Mouse (Mus musculus) left cerebral cortex, postnatal 10 days (tissue): ENCODE measurements around the gene Adm2. TPM values are rescaled to one million over a fixed set of nuclear protein-coding genes. Genes with fewer than 3 reads are reported as not detected.

Experiments used
- DNase-seq, 2 experiments: peaks; one replicate each; pipeline ENCODE4 v3.0.0; 2021 to 2022; ENCODE audit warnings: low spot score in 2 of 2, mixed read lengths in 1 of 2; ENCODE audit errors: extremely low spot score in 1 of 2
- intact Hi-C: fragments of 180-260 bp; cut with DNase I; formaldehyde crosslinking; loops from one replicate; pipeline ENCODE4 v1.15.1; 2025
- total RNA-seq, 2 experiments: library from RNA; stranded (reverse); gene quantifications; 2 replicates each; pipeline ENCODE4 v1.2.3; 2021

The Adm2 gene
- total RNA-seq: not detected

GRCm38 (mm10) chr15:89322670-89323522, at the start of gene Adm2:
Adm2 (plus strand) TSS chr15:89322720.
- no peak for DNase-seq
- intact Hi-C loops: no loop called here

- DNase-seq: no peak
- intact Hi-C loops: no loop called here
Observed at GRCm38 (mm10) chr15:89275497-89275896, 47.0 kb upstream of the Adm2 start.

GRCm38 (mm10) chr15:89277366-89277765, 45.2 kb upstream of the Adm2 start:
- intact Hi-C loops: no loop called here

GRCm38 (mm10) chr15:89282546-89282945, 40.0 kb upstream of the Adm2 start:
- no peak for DNase-seq
- intact Hi-C loops: no loop called here

More at GRCm38 (mm10) chr15:89277366-89277765, 45.2 kb upstream of the Adm2 start:
- no peak for DNase-seq

GRCm38 (mm10) chr15:89284094-89284493, 38.4 kb upstream of the Adm2 start:
- intact Hi-C loops: no loop called here
- no peak for DNase-seq

- intact Hi-C loops: no loop called here
- no peak for DNase-seq
Observed at GRCm38 (mm10) chr15:89285004-89285403, 37.5 kb upstream of the Adm2 start.

GRCm38 (mm10) chr15:89285478-89285877, 37.0 kb upstream of the Adm2 start:
- no peak for DNase-seq
- intact Hi-C loops: no loop called here

- no peak for DNase-seq
- intact Hi-C loops: no loop called here
Observed at GRCm38 (mm10) chr15:89286114-89286513, 36.4 kb upstream of the Adm2 start.

- DNase-seq: no peak
- intact Hi-C loops: no loop called here
Observed at GRCm38 (mm10) chr15:89286582-89286981, 35.9 kb upstream of the Adm2 start.

- DNase-seq: no peak
- intact Hi-C loops: no loop called here
Observed at GRCm38 (mm10) chr15:89288227-89288767, 34.2 kb upstream of the Adm2 start.

GRCm38 (mm10) chr15:89289455-89289854, 33.1 kb upstream of the Adm2 start:
- no peak for DNase-seq
- intact Hi-C loops: no loop called here

- intact Hi-C loops: no loop called here
Observed at GRCm38 (mm10) chr15:89291521-89291920, 31.0 kb upstream of the Adm2 start.

GRCm38 (mm10) chr15:89292795-89293194, 29.7 kb upstream of the Adm2 start:
- intact Hi-C loops: no loop called here
- DNase-seq: no peak

More at GRCm38 (mm10) chr15:89291521-89291920, 31.0 kb upstream of the Adm2 start:
- DNase-seq: no peak

GRCm38 (mm10) chr15:89293778-89294177, 28.7 kb upstream of the Adm2 start:
- intact Hi-C loops: no loop called here
- DNase-seq: no peak

GRCm38 (mm10) chr15:89295580-89296165, 26.8 kb upstream of the Adm2 start:
- DNase-seq: no peak
- intact Hi-C loops: no loop called here

GRCm38 (mm10) chr15:89296465-89296864, 26.1 kb upstream of the Adm2 start:
- no peak for DNase-seq
- intact Hi-C loops: no loop called here

GRCm38 (mm10) chr15:89297695-89298094, 24.8 kb upstream of the Adm2 start:
- intact Hi-C loops: no loop called here

GRCm38 (mm10) chr15:89300180-89300579, 22.3 kb upstream of the Adm2 start:
- DNase-seq: no peak
- intact Hi-C loops: no loop called here

More at GRCm38 (mm10) chr15:89297695-89298094, 24.8 kb upstream of the Adm2 start:
- DNase-seq: no peak

- intact Hi-C loops: no loop called here
Observed at GRCm38 (mm10) chr15:89300600-89300999, 21.9 kb upstream of the Adm2 start.

GRCm38 (mm10) chr15:89305966-89306365, 16.6 kb upstream of the Adm2 start:
- no peak for DNase-seq
- intact Hi-C loops: no loop called here

More at GRCm38 (mm10) chr15:89300600-89300999, 21.9 kb upstream of the Adm2 start:
- no peak for DNase-seq
